Mouse (Mus musculus) ES-E14 (cell line): ENCODE measurements around the gene Misp.

Experiments used
- CHD2 ChIP-seq: IDR thresholded peaks from 2 replicates; pipeline ENCODE4 v1.6.1; 2014; ENCODE audit warnings: mild to moderate bottlenecking, low read depth, low read length, inconsistent platforms
- HCFC1 ChIP-seq: IDR thresholded peaks from 2 replicates; pipeline ENCODE4 v1.6.1; 2012; ENCODE audit warnings: low read length, inconsistent platforms, borderline replicate concordance; ENCODE audit not compliant: insufficient read depth
- MAFK ChIP-seq: IDR thresholded peaks from 2 replicates; pipeline ENCODE4 v1.6.1; 2014; ENCODE audit warnings: mild to moderate bottlenecking, low read depth, low read length, inconsistent platforms; ENCODE audit not compliant: insufficient read depth
- ZNF384 ChIP-seq: IDR thresholded peaks from 2 replicates; pipeline ENCODE4 v1.6.1; 2012; ENCODE audit warnings: low read depth, low read length, inconsistent platforms

DNA sequence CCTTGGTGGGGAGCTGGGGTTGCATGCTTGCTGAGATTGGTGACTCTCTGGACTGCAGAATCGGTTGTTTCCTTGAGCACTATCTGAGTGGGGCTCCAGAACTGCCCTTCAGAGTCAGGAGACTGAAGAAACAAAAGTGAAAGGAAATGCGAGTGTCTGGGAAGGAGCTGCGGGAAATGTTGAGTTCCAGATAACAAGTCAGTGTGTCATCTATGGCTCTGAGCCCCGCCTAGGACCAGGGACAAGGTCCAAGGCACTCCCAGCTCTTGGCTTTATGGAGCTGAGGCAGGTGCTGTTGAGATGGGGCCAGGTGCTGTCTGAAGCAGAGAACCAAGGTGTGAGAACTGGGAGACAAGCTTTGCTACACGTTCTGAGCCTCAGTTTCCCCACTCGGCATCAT, 3.6 kb downstream of the Misp start:
- no peak for TF ChIP-seq CHD2
- no peak for TF ChIP-seq ZNF384
- no peak for TF ChIP-seq MAFK
- no peak for TF ChIP-seq HCFC1
